Mouse (Mus musculus): ENCODE results near the gene Mier2. TPM values are rescaled to one million over a fixed set of nuclear protein-coding genes. Genes with fewer than 3 reads are reported as not detected.

The Mier2 gene
- polyA plus RNA-seq, 1 experiment = 32.1 TPM

GRCm38 (mm10) chr10:79553691-79554090 lies 1.3 kb downstream of the Mier2 start:
- TF ChIP-seq CTCF (IDR thresholded peaks at IDR 0.05; ENCODE audit: low read depth, low read length) (no peak), POLR2A (IDR thresholded peaks at IDR 0.05; ENCODE audit: borderline replicate concordance, low read depth, low read length) (no peak)
- no peak overlapping the region for H3K27ac ChIP-seq (ENCODE audit: insufficient read depth, low read depth, low read length)
- peak overlapping the region; percentile 93 for H3K4me3 ChIP-seq (ENCODE audit: insufficient read depth, low read length)
- peaks cover 30% of the 10 kb centered on the region for H3K4me1 ChIP-seq (ENCODE audit: control insufficient read depth, insufficient read depth, low read length)

- Histone ChIP-seq H3K27ac (ENCODE audit: insufficient read depth, low read depth, low read length) (no peak overlapping the region), H3K4me1 (ENCODE audit: control insufficient read depth, insufficient read depth, low read length) (peaks cover 34% of the 10 kb centered on the region), H3K4me3 (ENCODE audit: insufficient read depth, low read length) (no peak overlapping the region)
- TF ChIP-seq CTCF (IDR thresholded peaks at IDR 0.05; ENCODE audit: low read depth, low read length) (no peak), POLR2A (IDR thresholded peaks at IDR 0.05; ENCODE audit: borderline replicate concordance, low read depth, low read length) (no peak)
These were observed 1.8 kb downstream of the Mier2 start for GRCm38 (mm10) chr10:79553176-79553575.

GRCm38 (mm10) chr10:79552531-79552930 lies 2.5 kb downstream of the Mier2 start:
- no peak for TF ChIP-seq POLR2A (IDR thresholded peaks at IDR 0.05; ENCODE audit: borderline replicate concordance, low read depth, low read length)
- no peak for TF ChIP-seq CTCF (IDR thresholded peaks at IDR 0.05; ENCODE audit: low read depth, low read length)
- no peak overlapping the region for H3K4me3 ChIP-seq (ENCODE audit: insufficient read depth, low read length)
- H3K4me1 ChIP-seq (ENCODE audit: control insufficient read depth, insufficient read depth, low read length) = peaks cover 40% of the 10 kb centered on the region
- no peak overlapping the region for H3K27ac ChIP-seq (ENCODE audit: insufficient read depth, low read depth, low read length)

- TF ChIP-seq POLR2A (IDR thresholded peaks at IDR 0.05; ENCODE audit: borderline replicate concordance, low read depth, low read length) (no peak), CTCF (IDR thresholded peaks at IDR 0.05; ENCODE audit: low read depth, low read length) (no peak)
- H3K27ac ChIP-seq (ENCODE audit: insufficient read depth, low read depth, low read length) = no peak overlapping the region
- no peak overlapping the region for H3K4me3 ChIP-seq (ENCODE audit: insufficient read depth, low read length)
- peaks cover 49% of the 10 kb centered on the region for H3K4me1 ChIP-seq (ENCODE audit: control insufficient read depth, insufficient read depth, low read length)
These were observed 4.6 kb downstream of the Mier2 start for GRCm38 (mm10) chr10:79550366-79550765.

GRCm38 (mm10) chr10:79548971-79549723 lies 5.9 kb downstream of the Mier2 start:
- no peak overlapping the region for H3K4me3 ChIP-seq (ENCODE audit: insufficient read depth, low read length)
- no peak overlapping the region for H3K27ac ChIP-seq (ENCODE audit: insufficient read depth, low read depth, low read length)
- peaks cover 47% of the 10 kb centered on the region for H3K4me1 ChIP-seq (ENCODE audit: control insufficient read depth, insufficient read depth, low read length)
- no peak for TF ChIP-seq CTCF (IDR thresholded peaks at IDR 0.05; ENCODE audit: low read depth, low read length)

- no peak overlapping the region for H3K27ac ChIP-seq (ENCODE audit: insufficient read depth, low read depth, low read length)
- no peak overlapping the region for H3K4me3 ChIP-seq (ENCODE audit: insufficient read depth, low read length)
- peaks cover 43% of the 10 kb centered on the region for H3K4me1 ChIP-seq (ENCODE audit: control insufficient read depth, insufficient read depth, low read length)
- TF ChIP-seq POLR2A (IDR thresholded peaks at IDR 0.05; ENCODE audit: borderline replicate concordance, low read depth, low read length) (no peak), CTCF (IDR thresholded peaks at IDR 0.05; ENCODE audit: low read depth, low read length) (no peak)
These were observed 6.5 kb downstream of the Mier2 start for GRCm38 (mm10) chr10:79548546-79548945.

- TF ChIP-seq CTCF (IDR thresholded peaks at IDR 0.05; ENCODE audit: low read depth, low read length) = no peak
- no peak for TF ChIP-seq POLR2A (IDR thresholded peaks at IDR 0.05; ENCODE audit: borderline replicate concordance, low read depth, low read length)
- Histone ChIP-seq H3K4me1 (ENCODE audit: control insufficient read depth, insufficient read depth, low read length) (peaks cover 29% of the 10 kb centered on the region), H3K27ac (ENCODE audit: insufficient read depth, low read depth, low read length) (peak overlapping the region; percentile 2; the same call in 1 of the 2 replicates), H3K4me3 (ENCODE audit: insufficient read depth, low read length) (no peak overlapping the region)
These were observed 7.8 kb downstream of the Mier2 start for GRCm38 (mm10) chr10:79547148-79547675.

GRCm38 (mm10) chr10:79546483-79546882 lies 8.5 kb downstream of the Mier2 start:
- Histone ChIP-seq H3K27ac (ENCODE audit: insufficient read depth, low read depth, low read length) (no peak overlapping the region), H3K4me1 (ENCODE audit: control insufficient read depth, insufficient read depth, low read length) (peaks cover 25% of the 10 kb centered on the region), H3K4me3 (ENCODE audit: insufficient read depth, low read length) (no peak overlapping the region)
- TF ChIP-seq POLR2A (IDR thresholded peaks at IDR 0.05; ENCODE audit: borderline replicate concordance, low read depth, low read length) = no peak
- no peak for TF ChIP-seq CTCF (IDR thresholded peaks at IDR 0.05; ENCODE audit: low read depth, low read length)

GRCm38 (mm10) chr10:79545891-79546290 lies 9.1 kb downstream of the Mier2 start:
- TF ChIP-seq POLR2A (IDR thresholded peaks at IDR 0.05; ENCODE audit: borderline replicate concordance, low read depth, low read length) = no peak
- TF ChIP-seq CTCF (IDR thresholded peaks at IDR 0.05; ENCODE audit: low read depth, low read length) = no peak
- Histone ChIP-seq H3K27ac (ENCODE audit: insufficient read depth, low read depth, low read length) (no peak overlapping the region), H3K4me1 (ENCODE audit: control insufficient read depth, insufficient read depth, low read length) (peaks cover 24% of the 10 kb centered on the region), H3K4me3 (ENCODE audit: insufficient read depth, low read length) (no peak overlapping the region)

GRCm38 (mm10) chr10:79544631-79545030 lies 10.4 kb downstream of the Mier2 start:
- H3K4me3 ChIP-seq (ENCODE audit: insufficient read depth, low read length) = no peak overlapping the region
- peaks cover 25% of the 10 kb centered on the region for H3K4me1 ChIP-seq (ENCODE audit: control insufficient read depth, insufficient read depth, low read length)
- no peak for TF ChIP-seq CTCF (IDR thresholded peaks at IDR 0.05; ENCODE audit: low read depth, low read length)
- TF ChIP-seq POLR2A (IDR thresholded peaks at IDR 0.05; ENCODE audit: borderline replicate concordance, low read depth, low read length) = no peak
- no peak overlapping the region for H3K27ac ChIP-seq (ENCODE audit: insufficient read depth, low read depth, low read length)
